Mouse (Mus musculus) forebrain, embryonic 15.5 days (tissue): ENCODE data around the gene Acbd4. TPM values are rescaled to one million over a fixed set of nuclear protein-coding genes. Genes with fewer than 3 reads are reported as not detected.

Experiments
- ATAC-seq: fragments of 200-750 bp; cut with Nextera tagmentation; replicated peaks from 2 replicates; pipeline ENCODE4 v1.8.0; 2017; ENCODE audit warnings: mild to moderate bottlenecking, moderate TSS enrichment, moderate library complexity
- H3K27ac ChIP-seq: fragments of 300-500 bp; sonication (generic); replicated peaks from 2 replicates; pipeline ENCODE4 v1.5.1; 2015; ENCODE audit warnings: mild to moderate bottlenecking, inconsistent platforms
- H3K27me3 ChIP-seq: fragments of 300-500 bp; sonication (generic); 2 replicates; pipeline ENCODE4 v1.6.1; 2015; ENCODE audit warnings: inconsistent platforms
- H3K36me3 ChIP-seq: fragments of 300-500 bp; sonication (generic); 2 replicates; pipeline ENCODE4 v1.6.1; 2015; ENCODE audit warnings: mild to moderate bottlenecking, inconsistent platforms
- H3K4me1 ChIP-seq: fragments of 300-500 bp; sonication (generic); 2 replicates; pipeline ENCODE4 v1.6.1; 2015; ENCODE audit warnings: inconsistent platforms
- H3K4me2 ChIP-seq: fragments of 300-500 bp; sonication (generic); replicated peaks from 2 replicates; pipeline ENCODE4 v1.6.1; 2015; ENCODE audit warnings: mild to moderate bottlenecking, inconsistent platforms
- H3K4me3 ChIP-seq: fragments of 300-500 bp; sonication (generic); 2 replicates; pipeline ENCODE4 v1.5.1; 2015; ENCODE audit warnings: mild to moderate bottlenecking, inconsistent platforms
- H3K9ac ChIP-seq: fragments of 300-500 bp; sonication (generic); replicated peaks from 2 replicates; pipeline ENCODE4 v1.6.1; 2015; ENCODE audit warnings: mild to moderate bottlenecking, inconsistent platforms
- H3K9me3 ChIP-seq: fragments of 300-500 bp; sonication (generic); 2 replicates; pipeline ENCODE4 v1.6.1; 2016; ENCODE audit warnings: inconsistent platforms
- WGBS: fragments of 180-500 bp; shearing (Covaris S2); methylation state at CpG from one replicate; pipeline ENCODE4 v1.1.7; 2015; ENCODE audit warnings: mixed read lengths; 5-methylcytosine and 5-hydroxymethylcytosine counted together
- polyA plus RNA-seq: library from polyadenylated mRNA; unstranded; fragments of >200 nt; fragmentation: Nextera tagmentation; extraction: Ambion mirVana; gene quantifications from 2 replicates; pipeline ENCODE4 v1.2.1, GENCODE M21; 2015

The Acbd4 gene
- polyA plus RNA-seq, 1 experiment from 2014 or later, result 14.8 TPM

DNA sequence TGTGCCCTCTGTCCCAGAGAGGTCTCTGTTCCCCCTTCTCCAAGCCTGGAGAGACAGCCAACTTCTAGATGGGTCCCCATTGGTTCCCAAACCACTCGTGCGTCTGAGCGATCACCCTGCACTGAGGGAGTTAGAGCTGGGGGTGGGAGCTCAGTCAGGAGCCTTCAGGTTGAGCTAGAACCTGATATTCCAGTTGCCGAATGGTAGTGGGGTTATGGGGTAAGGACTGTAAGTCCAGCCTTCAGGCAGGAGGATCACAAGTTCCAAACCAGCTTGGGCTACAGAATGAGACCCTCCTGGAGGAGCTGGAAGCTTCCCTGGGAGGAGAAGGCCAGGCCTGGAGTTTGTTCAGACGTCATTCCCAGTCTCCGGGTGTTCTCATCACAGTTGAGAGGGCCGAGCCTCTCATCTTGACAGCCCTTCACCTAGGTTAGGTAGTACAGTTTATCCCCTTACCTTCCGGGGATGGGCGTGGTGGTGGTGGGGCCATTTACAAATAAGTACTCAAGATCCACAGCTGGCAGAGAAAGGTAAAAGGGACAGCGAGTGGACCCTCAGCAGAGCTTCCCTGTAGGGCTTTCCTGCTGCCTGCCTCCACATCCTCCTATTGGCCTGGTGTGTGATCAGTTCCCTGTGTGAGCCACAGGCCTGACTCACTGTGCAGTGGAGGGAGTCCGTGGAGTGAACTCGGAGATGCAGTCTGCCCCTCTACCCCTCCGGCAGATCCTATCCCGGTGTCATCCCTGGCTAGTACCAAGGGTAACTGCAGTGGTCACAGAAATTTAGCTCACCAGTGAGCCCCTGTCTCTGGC is 38.7 kb downstream of the Acbd4 start:
- Histone ChIP-seq H3K27ac (no peak overlapping the region), H3K36me3 (0 out of 2 replicates have a peak, but pooled peaks cover 8% of the 10 kb centered on the region), H3K9me3 (no peaks in the 10 kb centered on the region), H3K4me2 (no peak overlapping the region), H3K9ac (no peak overlapping the region), H3K4me1 (peaks cover 22% of the 10 kb centered on the region), H3K27me3 (no peaks in the 10 kb centered on the region), H3K4me3 (no peak overlapping the region)
- no peak for ATAC-seq
- WGBS, result 83% methylated on average over 14 of the region's 14 CpGs

DNA sequence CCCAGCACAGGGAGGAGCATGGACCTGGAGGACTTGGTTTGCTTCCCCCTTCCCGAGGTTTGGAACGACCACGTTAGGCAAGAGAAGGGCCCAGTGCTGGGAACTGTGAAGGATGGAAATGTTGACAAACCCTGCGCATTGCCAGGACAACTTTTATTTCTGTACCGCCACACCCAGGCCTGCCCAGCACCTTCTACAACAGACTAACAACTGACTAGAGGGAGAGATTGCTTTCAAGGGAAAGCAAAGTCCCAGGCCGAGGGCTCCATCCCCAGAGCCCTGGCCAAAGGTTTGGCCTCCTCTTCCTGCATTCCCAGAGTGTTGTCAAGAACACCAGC is 39.2 kb downstream of the Acbd4 start:
- Histone ChIP-seq H3K9me3 (no peaks in the 10 kb centered on the region), H3K36me3 (0 out of 2 replicates have a peak, but pooled peaks cover 8% of the 10 kb centered on the region), H3K9ac (no peak overlapping the region), H3K4me1 (peaks cover 20% of the 10 kb centered on the region), H3K27me3 (no peaks in the 10 kb centered on the region), H3K4me3 (no peak overlapping the region), H3K27ac (no peak overlapping the region), H3K4me2 (no peak overlapping the region)
- ATAC-seq, result no peak
- 59% methylated on average over 6 of the region's 6 CpGs for WGBS

DNA sequence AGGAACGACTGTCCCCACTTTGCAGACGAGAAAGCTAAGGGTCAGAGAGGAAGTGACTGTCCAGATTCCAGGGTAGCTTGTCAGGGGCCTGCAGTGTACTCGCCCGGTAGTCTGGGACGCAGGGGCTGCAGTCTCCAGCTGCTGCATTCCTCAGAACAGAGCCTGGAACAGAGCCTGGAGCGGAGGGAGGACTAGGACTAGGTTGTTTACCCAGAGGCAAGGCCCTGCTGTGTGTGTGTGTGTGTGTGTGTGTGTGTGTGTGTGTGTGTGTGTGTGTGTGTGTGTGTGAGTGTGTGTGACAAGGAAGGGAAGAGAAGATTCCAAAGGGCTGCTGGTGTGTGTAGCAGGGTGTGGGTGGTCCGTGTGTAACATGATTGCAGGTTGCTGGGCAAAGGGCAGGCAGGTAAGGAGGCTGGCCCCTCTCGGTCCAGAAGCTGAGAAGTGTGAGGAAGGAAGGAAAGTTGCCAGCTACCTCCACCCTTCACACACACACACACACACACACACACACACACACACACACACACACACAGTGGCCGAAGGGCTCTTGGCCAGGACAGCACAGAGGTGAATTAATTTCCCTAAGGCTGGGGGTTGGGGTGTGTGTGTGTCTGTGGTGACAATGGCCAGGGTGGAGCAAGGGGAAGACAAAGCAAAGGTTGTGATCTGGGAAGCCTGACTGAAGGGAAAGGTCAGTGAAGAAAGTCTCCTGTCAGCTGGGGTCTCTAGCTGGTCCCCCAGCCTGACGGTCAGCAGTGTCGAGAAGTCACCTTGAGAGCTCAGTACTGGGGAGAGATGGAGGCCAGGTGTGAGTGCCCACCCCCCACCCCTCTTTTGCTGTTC is 39.8 kb downstream of the Acbd4 start:
- no peak overlapping the region for H3K4me2 ChIP-seq
- peaks cover 20% of the 10 kb centered on the region for H3K4me1 ChIP-seq
- no peak for ATAC-seq
- H3K27ac ChIP-seq, result peak overlapping the region; percentile 96
- no peaks in the 10 kb centered on the region for H3K9me3 ChIP-seq
- 38% methylated on average over 10 of the region's 11 CpGs for WGBS
- H3K9ac ChIP-seq, result peak overlapping the region; percentile 24
- no peaks in the 10 kb centered on the region for H3K27me3 ChIP-seq
- 0 out of 2 replicates have a peak, but pooled peaks cover 8% of the 10 kb centered on the region for H3K36me3 ChIP-seq
- H3K4me3 ChIP-seq, result no peak overlapping the region

- H3K9ac ChIP-seq, result peak overlapping the region; percentile 24
- H3K4me2 ChIP-seq, result no peak overlapping the region
- H3K27ac ChIP-seq, result peak overlapping the region; percentile 96
- no peak overlapping the region for H3K4me3 ChIP-seq
- H3K4me1 ChIP-seq, result peaks cover 20% of the 10 kb centered on the region
- H3K9me3 ChIP-seq, result no peaks in the 10 kb centered on the region
- H3K36me3 ChIP-seq, result 0 out of 2 replicates have a peak, but pooled peaks cover 8% of the 10 kb centered on the region
- peak; percentile 21; the same call in 1 of the 2 replicates for ATAC-seq
- 44% methylated on average over 1 of the region's 1 CpGs for WGBS
- H3K27me3 ChIP-seq, result no peaks in the 10 kb centered on the region
Measured at GRCm38 (mm10) chr11:103141944-103142255, 40.4 kb downstream of the Acbd4 start.

DNA sequence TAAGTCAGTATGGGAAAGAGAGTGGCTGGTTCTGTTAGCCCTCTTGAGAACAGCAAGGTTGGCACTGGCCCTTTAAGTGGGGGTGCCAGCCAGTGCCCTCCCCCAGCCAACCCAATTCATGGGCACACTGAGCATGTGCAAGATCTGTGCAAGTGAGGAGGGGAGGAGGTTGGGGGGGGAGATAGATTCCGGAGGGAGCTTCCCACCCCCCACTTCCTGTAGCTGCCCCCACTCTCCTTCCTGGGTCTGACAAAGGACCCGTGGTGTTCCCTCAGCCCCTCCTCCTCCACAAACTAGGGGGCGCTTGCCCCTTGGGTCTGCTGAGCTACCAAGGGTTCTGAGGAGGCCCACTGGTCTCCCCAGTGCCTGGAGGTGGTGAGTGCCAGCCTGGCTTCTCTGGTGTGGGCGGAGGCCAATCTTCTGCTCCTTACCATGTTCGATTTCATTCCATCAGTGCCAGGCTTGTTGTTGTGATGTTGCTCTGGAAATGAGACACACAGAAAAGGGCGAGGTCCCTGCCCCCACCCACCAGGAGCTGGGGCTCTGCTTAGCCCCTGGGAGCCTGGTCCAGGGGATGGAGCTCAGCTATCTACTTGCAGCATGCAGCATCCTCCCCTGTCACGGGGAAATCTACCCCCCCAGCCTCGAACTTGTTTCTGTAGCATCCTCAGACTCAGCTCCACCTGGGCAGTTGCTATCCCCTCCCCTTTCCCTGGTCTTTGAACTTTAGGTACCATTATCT is 41.1 kb downstream of the Acbd4 start:
- WGBS, result 21% methylated on average over 8 of the region's 8 CpGs
- peak overlapping the region; percentile 96 for H3K27ac ChIP-seq

GRCm38 (mm10) chr11:103144309-103145285 is 43.1 kb downstream of the Acbd4 start:
- no peaks in the 10 kb centered on the region for H3K9me3 ChIP-seq
- H3K27ac ChIP-seq, result no peak overlapping the region
- WGBS, result 53% methylated on average over 12 of the region's 12 CpGs
- H3K27me3 ChIP-seq, result no peaks in the 10 kb centered on the region
- H3K4me2 ChIP-seq, result no peak overlapping the region
- H3K4me1 ChIP-seq, result peaks cover 20% of the 10 kb centered on the region
- H3K4me3 ChIP-seq, result no peak overlapping the region
- no peak overlapping the region for H3K9ac ChIP-seq
- ATAC-seq, result no peak
- no peaks in the 10 kb centered on the region for H3K36me3 ChIP-seq

More for the DNA sequence above, 41.1 kb downstream of the Acbd4 start:
- peak overlapping the region; percentile 53 for H3K9ac ChIP-seq
- no peaks in the 10 kb centered on the region for H3K9me3 ChIP-seq
- H3K36me3 ChIP-seq, result 0 out of 2 replicates have a peak, but pooled peaks cover 8% of the 10 kb centered on the region
- peak overlapping the region; percentile 41 for H3K4me3 ChIP-seq
- H3K27me3 ChIP-seq, result no peaks in the 10 kb centered on the region
- peaks cover 20% of the 10 kb centered on the region for H3K4me1 ChIP-seq
- peak; percentile 96 for ATAC-seq
- peak overlapping the region; percentile 60 for H3K4me2 ChIP-seq

DNA sequence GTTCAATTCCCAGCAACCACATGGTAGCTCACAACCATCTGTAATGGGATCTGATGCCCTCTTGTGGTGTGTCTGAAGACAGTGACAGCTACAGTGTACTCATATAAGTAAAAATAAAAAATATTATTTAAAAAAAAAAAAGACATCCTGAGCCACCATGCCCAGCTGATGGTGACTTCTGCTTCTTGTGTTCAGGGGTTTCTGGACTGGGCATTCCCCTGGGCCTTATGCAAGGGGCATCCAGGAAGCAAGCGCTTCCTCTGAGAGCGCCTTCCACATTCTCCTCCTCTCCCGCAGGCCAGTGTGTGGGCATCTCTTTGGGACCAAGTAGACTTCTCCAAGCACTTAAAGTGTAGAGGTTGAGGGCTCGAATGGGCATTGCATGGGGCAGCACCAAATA is 44.9 kb downstream of the Acbd4 start:
- H3K4me3 ChIP-seq, result no peak overlapping the region
- H3K36me3 ChIP-seq, result no peaks in the 10 kb centered on the region
- H3K27me3 ChIP-seq, result no peaks in the 10 kb centered on the region
- ATAC-seq, result no peak
- WGBS, result 90% methylated on average over 4 of the region's 4 CpGs
- peaks cover 19% of the 10 kb centered on the region for H3K4me1 ChIP-seq
- H3K9me3 ChIP-seq, result no peaks in the 10 kb centered on the region
- H3K9ac ChIP-seq, result no peak overlapping the region
- no peak overlapping the region for H3K27ac ChIP-seq
- no peak overlapping the region for H3K4me2 ChIP-seq

DNA sequence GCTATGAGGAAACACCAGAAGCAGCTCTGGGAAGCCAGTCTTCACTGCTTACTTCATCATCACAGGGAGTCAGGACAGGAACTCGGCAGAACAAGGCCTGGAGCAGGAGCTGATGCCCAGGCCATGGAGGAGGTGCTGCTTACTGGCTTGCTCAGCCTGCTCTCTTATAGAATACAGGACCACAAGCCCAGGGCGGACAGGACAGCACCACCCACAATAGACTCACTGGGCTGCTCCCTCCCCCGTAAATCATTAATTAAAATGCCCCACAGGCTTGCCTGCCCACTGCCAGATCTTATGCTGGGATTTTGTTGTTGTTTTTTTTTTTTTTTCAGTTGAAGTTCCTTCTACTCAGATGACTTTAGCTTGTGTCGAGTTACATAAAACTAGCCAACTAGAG is 46.3 kb downstream of the Acbd4 start:
- no peak for ATAC-seq
- Histone ChIP-seq H3K36me3 (no peaks in the 10 kb centered on the region), H3K27me3 (no peaks in the 10 kb centered on the region), H3K4me2 (no peak overlapping the region), H3K9me3 (no peaks in the 10 kb centered on the region), H3K27ac (no peak overlapping the region), H3K9ac (no peak overlapping the region), H3K4me3 (no peak overlapping the region), H3K4me1 (peaks cover 5% of the 10 kb centered on the region)
- 57% methylated on average over 4 of the region's 4 CpGs for WGBS

- H3K9ac ChIP-seq, result no peak overlapping the region
- no peak overlapping the region for H3K4me2 ChIP-seq
- ATAC-seq, result no peak
- H3K27me3 ChIP-seq, result no peaks in the 10 kb centered on the region
- H3K4me3 ChIP-seq, result no peak overlapping the region
- no peak overlapping the region for H3K27ac ChIP-seq
- 91% methylated on average over 4 of the region's 4 CpGs for WGBS
- H3K4me1 ChIP-seq, result no peaks in the 10 kb centered on the region
- no peaks in the 10 kb centered on the region for H3K9me3 ChIP-seq
- no peaks in the 10 kb centered on the region for H3K36me3 ChIP-seq
Measured at GRCm38 (mm10) chr11:103149771-103150170, 48.3 kb downstream of the Acbd4 start.

DNA sequence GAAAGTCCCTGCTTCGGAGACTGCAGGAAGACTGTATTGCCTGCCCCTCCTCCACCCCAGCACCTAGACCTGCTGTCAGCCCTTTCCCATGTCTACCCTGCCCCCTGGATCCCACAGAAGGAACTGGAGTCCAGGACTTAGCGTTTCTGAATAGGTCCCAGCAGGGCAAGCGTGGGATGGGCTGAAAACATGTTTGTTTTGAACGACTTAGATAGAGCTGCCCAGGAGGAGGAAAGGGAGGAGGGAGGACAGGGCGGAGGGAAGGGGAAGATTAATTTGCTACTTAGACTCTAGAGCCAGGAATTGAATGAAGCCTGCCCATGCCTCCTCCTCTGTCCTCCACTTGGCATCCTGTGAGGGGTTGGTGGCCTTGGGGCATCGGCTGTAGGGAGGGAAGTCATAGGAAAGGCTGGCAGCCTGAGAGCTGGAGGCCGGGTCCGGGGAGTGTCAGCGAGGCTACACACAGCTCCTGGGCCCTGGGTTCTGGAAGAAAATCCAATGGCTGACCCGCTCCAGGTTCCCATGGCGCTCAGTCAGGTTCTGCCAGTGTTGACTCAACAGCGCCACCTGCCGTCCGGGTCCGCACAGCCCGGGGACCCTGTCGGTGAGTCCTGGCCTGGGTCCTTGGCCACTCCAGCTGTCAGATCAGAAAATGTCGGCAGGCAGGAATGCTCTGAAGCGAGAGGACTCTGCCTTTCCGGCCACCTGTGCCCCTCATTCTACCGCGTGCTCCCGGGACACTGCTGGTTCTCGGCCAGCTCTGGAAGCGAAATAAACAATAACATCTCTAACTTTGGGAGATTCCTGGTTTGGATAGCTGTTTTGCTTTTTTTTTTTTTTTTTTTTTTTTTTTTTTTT is 57.4 kb downstream of the Acbd4 start:
- Histone ChIP-seq H3K9ac (no peak overlapping the region), H3K4me1 (0 out of 2 replicates have a peak, but pooled peaks cover 3% of the 10 kb centered on the region), H3K4me2 (peak overlapping the region; percentile 35), H3K9me3 (no peaks in the 10 kb centered on the region), H3K36me3 (no peaks in the 10 kb centered on the region), H3K27ac (no peak overlapping the region), H3K27me3 (no peaks in the 10 kb centered on the region), H3K4me3 (peak overlapping the region; percentile 15; the same call in 1 of the 2 replicates)
- 2% methylated on average over 25 of the region's 25 CpGs for WGBS
- ATAC-seq, result peak; percentile 89
